Mouse (Mus musculus): ENCODE data around the gene Foxp1.

The Foxp1 gene

GRCm38 (mm10) chr6:99328146-99328545 is 194.4 kb downstream of the Foxp1 start:
- no peak for DNase-seq (ENCODE audit: low spot score in 2 of 2)

GRCm38 (mm10) chr6:99327721-99328120 is 194.8 kb downstream of the Foxp1 start:
- peak in 1 of 2 experiments; percentile 36 for DNase-seq (ENCODE audit: low spot score in 2 of 2)

- no peak for DNase-seq (ENCODE audit: low spot score in 2 of 2)
These were observed 196.6 kb downstream of the Foxp1 start for GRCm38 (mm10) chr6:99325881-99326280.

- no peak for DNase-seq (ENCODE audit: low spot score in 2 of 2)
These were observed 197.1 kb downstream of the Foxp1 start for GRCm38 (mm10) chr6:99325461-99325860.

- no peak for DNase-seq (ENCODE audit: low spot score in 2 of 2)
These were observed 200.2 kb downstream of the Foxp1 start for GRCm38 (mm10) chr6:99322132-99322904.

GRCm38 (mm10) chr6:99320444-99320843 is 202.1 kb downstream of the Foxp1 start:
- no peak for DNase-seq (ENCODE audit: low spot score in 2 of 2)

GRCm38 (mm10) chr6:99319415-99320405 is 202.8 kb downstream of the Foxp1 start:
- DNase-seq (ENCODE audit: low spot score in 2 of 2), result no peak

GRCm38 (mm10) chr6:99314746-99315145 is 207.8 kb downstream of the Foxp1 start:
- no peak for DNase-seq (ENCODE audit: low spot score in 2 of 2)

- DNase-seq (ENCODE audit: low spot score in 2 of 2), result no peak
These were observed 212.0 kb downstream of the Foxp1 start for GRCm38 (mm10) chr6:99310529-99310928.

- DNase-seq (ENCODE audit: low spot score in 2 of 2), result no peak
These were observed 212.4 kb downstream of the Foxp1 start for GRCm38 (mm10) chr6:99310171-99310500.

- DNase-seq (ENCODE audit: low spot score in 2 of 2), result no peak
These were observed 212.9 kb downstream of the Foxp1 start for GRCm38 (mm10) chr6:99309466-99310170.

- no peak for DNase-seq (ENCODE audit: low spot score in 2 of 2)
These were observed 216.8 kb downstream of the Foxp1 start for GRCm38 (mm10) chr6:99305751-99306150.

GRCm38 (mm10) chr6:99305236-99305635 is 217.3 kb downstream of the Foxp1 start:
- no peak for DNase-seq (ENCODE audit: low spot score in 2 of 2)

GRCm38 (mm10) chr6:99302662-99303435 is 219.7 kb downstream of the Foxp1 start:
- DNase-seq (ENCODE audit: low spot score in 2 of 2), result no peak

- no peak for DNase-seq (ENCODE audit: low spot score in 2 of 2)
These were observed 220.6 kb downstream of the Foxp1 start for GRCm38 (mm10) chr6:99301923-99302322.

- no peak for DNase-seq (ENCODE audit: low spot score in 2 of 2)
These were observed 222.3 kb downstream of the Foxp1 start for GRCm38 (mm10) chr6:99300235-99300634.

GRCm38 (mm10) chr6:99299196-99299595 is 223.3 kb downstream of the Foxp1 start:
- DNase-seq (ENCODE audit: low spot score in 2 of 2), result no peak

GRCm38 (mm10) chr6:99297535-99297934 is 225.0 kb downstream of the Foxp1 start:
- no peak for DNase-seq (ENCODE audit: low spot score in 2 of 2)

- no peak for DNase-seq (ENCODE audit: low spot score in 2 of 2)
These were observed 227.0 kb downstream of the Foxp1 start for GRCm38 (mm10) chr6:99295495-99295894.

GRCm38 (mm10) chr6:99289220-99289619 is 233.3 kb downstream of the Foxp1 start:
- no peak for DNase-seq (ENCODE audit: low spot score in 2 of 2)

GRCm38 (mm10) chr6:99285026-99285425 is 237.5 kb downstream of the Foxp1 start:
- DNase-seq (ENCODE audit: low spot score in 2 of 2), result no peak
